Mouse (Mus musculus) neural tube, embryonic 10.5 days (tissue): Measurements from ENCODE around the gene Gabrb3.
A peak's percentile ranks its signal among the peaks of the same experiment; 100 is the strongest.

ENCODE experiments used
- DNase-seq: peaks from one replicate; pipeline ENCODE4 v3.0.0-alpha.2; 2017; ENCODE audit warnings: low spot score; ENCODE audit errors: extremely low spot score

Gabrb3 gene

DNA sequence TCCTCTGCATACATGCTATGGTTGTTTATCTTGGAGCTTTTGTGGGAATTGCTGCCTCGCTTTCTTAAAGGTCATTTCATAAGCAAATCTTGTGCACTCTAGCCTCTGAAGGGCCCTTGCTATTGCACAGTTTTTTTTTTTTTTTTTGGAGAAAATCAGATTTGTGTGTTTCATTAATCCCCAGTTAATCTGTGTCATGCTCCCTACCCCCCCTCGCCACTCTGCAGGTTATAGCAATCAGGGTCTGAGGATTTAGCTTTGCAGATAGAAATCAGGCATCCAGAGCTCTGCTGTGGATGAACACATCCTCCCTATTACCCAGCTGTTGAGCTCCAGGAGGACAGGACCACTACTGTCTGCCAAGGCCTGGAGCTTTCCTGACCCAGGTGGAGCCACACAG, at the start of gene Gabrb3:
Gene Gabrb3, plus strand, starts transcription at position 301 of the 400 bp plus-strand sequence.
- DNase-seq: no peak

DNA sequence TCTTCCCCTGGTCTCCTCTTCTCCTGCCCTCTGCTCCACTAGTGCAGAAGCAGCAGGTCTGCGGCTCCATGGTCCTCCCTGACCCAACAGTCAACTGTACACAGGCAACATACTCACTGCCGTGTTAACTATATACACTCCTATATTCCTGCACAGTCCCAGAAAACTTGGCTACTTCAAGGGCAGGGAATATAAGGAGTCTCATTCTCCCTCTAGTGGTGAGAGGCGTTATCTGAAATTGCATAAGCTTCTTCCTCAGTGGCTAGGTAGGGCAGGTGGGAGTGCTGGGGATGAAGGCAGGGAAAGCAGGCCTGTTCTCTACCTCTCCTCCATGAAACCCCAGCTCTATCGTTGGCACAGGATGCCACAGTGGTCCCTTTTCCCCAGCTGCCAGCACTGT, 35.4 kb upstream of the Gabrb3 start:
- peak; percentile 14 for DNase-seq

- peak; percentile 51 for DNase-seq
Observed at GRCm38 (mm10) chr7:57386517-57387340, 32.8 kb upstream of the Gabrb3 start, which contains the start of gene Gabrg3. Gene Gabrg3 (minus strand): TSS chr7:57387188.

GRCm38 (mm10) chr7:57387341-57387654, 32.2 kb upstream of the Gabrb3 start:
- no peak for DNase-seq

DNA sequence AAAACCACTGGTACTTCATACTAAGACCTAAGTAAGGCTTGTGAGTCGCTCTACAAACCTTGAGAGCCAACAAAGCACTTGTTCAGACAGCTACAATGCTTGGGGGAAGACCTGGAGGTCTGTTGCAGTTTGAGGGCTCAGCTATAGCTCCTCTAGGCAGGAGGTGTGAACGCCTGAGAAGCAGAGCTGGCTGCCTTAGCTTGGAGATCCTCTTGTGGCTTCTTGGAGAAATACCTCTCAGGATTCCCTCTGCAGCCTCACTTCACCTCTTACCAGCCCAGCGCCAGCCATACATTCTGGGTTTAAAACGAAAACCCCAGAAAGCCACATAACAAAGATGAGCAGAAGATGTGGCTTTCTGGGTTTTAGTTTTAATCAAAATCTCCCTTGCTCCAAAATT, 29.4 kb upstream of the Gabrb3 start:
- DNase-seq: no peak

- no peak for DNase-seq
Observed at GRCm38 (mm10) chr7:57393551-57393950, 25.9 kb upstream of the Gabrb3 start.

DNA sequence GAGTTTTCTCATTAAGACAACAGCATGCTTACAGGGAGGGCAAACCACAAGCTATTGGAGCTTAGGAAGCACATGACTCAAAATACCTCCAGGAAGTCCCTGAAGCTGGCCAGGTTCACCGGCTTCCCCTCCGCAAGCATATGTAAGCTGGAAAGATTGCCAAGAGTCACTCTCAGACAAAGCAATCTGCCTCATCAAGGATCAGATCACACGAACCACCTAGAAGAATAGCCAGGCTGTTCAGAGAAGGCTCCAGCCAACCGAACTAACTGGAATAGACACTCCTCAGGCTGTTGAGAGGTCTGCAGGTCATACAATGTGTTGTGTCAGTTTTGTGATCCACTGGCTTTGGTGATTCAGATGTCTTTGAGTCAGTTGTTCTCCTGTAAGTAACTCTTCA, 8.3 kb upstream of the Gabrb3 start:
- DNase-seq: no peak

DNA sequence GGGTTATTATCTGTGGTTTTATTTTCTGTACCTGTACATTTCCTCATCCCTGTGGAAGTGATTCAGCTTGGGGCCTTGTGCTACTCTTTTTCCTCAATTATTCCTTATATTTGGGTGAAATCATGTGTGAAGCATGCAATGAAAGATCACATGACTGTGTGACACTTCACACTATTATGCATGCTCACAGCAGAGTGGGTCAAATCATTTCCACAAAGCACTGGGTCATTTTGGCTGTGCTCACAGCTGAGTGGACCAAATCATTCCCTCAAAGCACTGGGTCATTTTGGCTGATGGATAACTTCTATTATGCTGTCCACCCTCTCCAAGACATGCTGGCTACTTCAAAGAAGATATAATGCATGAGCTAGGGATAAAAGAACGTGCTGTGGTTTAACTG, 6.6 kb upstream of the Gabrb3 start:
- no peak for DNase-seq

- no peak for DNase-seq
Observed at GRCm38 (mm10) chr7:57421044-57421443, 1.6 kb downstream of the Gabrb3 start.

DNA sequence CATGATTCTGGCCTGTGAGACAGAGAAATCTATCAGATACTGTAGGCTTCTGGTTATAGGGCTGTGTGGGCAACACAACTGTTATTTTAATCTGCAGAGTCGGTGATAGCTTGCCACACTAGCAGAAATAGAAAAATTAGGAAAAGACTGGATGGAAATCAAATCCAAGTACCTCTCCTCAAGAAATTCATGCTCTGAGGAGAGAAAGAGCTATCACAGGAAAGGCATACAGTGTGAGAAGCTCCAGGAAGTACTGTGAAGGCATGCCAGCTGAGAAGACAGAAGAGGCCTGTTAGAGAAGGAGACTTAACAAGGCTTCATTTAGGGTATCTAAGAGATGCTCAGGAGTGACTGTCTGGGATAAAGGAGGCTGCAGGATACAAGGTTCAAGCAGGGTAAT, 3.2 kb downstream of the Gabrb3 start:
- DNase-seq: no peak

GRCm38 (mm10) chr7:57448239-57448638, 28.7 kb downstream of the Gabrb3 start:
- no peak for DNase-seq

GRCm38 (mm10) chr7:57460354-57460753, 40.9 kb downstream of the Gabrb3 start:
- DNase-seq: no peak

DNA sequence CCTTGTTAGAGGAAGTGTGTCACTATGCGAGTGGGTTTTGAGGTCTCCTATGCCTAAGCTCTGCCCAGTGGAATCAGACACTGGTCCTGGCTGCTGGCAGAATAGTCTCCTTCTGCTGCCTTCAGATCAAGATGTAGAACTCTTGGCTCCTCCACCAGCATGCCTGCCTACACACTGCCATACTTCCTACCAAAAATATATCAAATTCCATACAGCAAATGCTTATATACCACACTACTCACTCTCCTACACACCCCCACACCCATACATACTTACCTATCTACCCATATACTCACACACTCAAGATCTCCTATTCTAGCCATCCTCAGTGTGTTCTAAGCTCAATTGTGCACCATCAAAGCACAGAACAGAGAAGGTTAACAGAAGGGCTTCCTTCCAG, 51.8 kb downstream of the Gabrb3 start:
- no peak for DNase-seq

GRCm38 (mm10) chr7:57473811-57474525, 54.5 kb downstream of the Gabrb3 start:
- peak; percentile 14 for DNase-seq

- no peak for DNase-seq
Observed at GRCm38 (mm10) chr7:57482896-57483295, 63.4 kb downstream of the Gabrb3 start.

DNA sequence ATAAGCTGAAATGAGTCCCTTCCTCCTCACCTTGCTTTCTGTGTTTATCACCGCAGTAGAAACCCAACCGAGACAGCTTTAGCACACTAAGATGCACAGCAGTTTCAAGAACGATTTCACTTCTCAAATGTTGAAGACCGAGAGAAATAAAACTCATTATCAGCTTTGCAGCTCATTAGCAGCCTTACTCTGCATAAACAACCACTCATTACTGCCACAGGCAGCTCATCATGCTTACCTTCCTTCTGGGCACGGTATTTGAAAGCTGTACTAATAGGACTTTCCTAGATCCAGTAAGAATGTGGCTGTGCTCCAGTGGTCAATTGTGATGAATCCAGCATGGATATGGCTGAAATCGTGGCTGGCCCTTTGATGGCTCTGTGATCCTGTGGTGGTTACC, 67.4 kb downstream of the Gabrb3 start:
- no peak for DNase-seq

DNA sequence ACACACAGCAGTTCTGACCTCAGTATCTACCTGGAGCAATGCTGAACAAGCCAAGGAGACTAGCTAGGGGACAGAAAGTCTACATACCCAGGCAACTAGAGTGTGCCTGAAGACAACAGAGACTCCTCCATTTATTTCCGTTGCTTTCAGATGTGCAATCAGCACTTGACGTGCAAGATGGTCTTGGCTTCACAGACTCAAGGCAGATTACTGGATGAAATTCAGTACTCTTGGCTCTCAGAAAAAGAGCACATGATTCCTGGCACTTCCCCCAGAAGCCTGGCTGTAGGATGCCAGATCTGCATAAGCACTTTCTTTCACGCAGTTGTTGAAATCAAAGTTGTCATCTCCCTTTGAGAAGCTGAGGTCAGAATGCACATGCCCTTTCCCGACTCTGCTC, 72.3 kb downstream of the Gabrb3 start:
- no peak for DNase-seq

DNA sequence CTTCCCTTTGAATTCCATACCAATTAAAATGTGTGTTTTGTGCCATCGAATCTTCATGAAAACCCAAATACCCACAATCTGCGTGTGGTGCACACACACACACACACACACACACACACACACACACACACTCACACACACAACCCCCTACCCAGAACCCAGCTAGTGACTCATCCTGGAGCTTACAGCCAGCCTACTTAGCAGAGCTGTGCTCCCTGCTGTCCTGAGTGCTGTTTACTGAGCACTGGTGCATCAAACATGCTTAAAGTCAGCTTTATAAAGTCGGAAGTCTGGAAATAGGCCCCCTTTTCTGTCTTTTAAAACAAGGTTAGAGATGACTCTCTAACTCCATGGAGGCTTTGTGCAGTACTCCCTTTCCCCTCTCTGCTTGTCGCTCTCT, 83.3 kb downstream of the Gabrb3 start:
- no peak for DNase-seq

DNA sequence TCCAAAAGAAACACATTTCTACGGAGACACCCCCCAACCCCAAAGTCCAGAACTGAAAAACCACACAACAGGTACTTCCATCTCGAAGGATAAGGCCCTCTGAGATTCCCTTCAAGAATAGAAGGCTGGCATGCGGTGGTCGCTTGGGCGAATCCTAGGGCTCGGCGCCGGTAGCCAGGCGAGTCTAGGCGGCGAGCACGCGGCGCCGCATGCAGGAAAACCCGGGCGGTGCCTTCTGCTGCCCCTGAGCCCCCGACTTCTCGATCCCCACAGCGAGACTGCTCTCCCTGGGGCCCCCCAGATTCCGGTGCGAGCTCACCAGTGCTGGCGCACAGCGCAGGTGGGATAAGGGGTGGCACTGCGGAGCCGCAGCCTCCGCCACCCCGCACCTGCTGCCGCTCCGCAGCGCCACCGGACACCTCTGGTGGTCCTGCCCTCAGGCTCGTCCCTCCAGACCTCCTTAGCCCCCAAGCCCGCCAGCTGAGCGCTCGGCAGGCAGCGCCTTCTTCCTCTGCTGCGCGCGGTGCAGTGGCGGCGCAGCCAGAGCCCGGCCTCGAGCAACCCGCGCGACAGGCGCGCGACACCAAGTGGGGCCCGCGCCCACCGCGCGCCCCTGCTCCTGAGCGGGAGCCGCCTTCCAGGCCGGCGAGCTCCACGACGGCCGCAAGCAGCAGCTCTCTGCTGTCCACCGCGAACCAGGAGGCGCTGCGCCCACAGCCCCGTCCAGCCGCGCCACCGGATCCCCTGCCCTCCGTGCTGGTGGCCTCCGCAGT, 89.6 kb downstream of the Gabrb3 start:
- peak; percentile 46 for DNase-seq

DNA sequence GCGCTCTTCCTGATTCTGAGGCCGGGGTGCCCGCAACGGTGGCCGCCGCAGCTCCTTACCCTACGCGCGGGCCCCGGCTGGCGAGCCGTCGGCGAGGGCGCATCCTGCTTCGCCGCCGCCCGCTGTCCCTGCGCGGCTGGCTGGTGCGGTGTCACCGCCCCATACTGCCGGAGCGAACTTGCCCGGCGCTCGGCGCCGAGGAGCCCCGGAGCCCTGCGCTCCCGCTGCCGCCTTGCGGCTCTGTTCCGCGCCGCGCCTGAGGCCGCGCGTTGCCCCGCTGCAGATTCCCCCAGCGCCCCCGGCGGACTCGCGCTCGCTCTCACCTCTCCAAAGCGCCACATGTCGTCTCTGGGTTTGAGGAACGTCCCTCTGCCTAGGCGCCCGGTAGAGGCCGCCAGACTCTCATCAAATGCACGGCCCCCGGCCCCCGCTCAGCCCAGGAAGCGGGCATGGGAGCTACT, 90.2 kb downstream of the Gabrb3 start, which contains the start of gene Gabra5:
Gene Gabra5, minus strand, starts transcription at position 379 of the 461 bp plus-strand sequence.
- DNase-seq: peak; percentile 66

DNA sequence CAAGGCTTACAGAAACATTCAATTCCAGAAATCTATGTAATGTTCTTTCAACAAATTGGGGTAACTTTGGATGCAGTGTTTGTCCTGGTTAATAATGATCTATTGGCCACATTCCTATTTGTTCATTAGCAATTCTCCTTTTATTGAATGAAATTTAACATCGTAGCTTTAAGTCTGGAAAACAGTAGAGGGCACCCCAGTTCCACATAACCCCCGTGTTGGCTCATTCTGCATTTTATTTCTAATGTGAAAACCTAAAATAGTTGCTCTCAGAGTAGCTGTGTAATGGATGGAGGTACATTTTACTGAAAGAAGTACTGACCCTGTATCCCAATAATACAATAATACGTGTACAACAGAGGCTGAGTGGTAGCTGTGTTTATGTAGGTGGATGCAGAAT, 93.5 kb downstream of the Gabrb3 start:
- no peak for DNase-seq

DNA sequence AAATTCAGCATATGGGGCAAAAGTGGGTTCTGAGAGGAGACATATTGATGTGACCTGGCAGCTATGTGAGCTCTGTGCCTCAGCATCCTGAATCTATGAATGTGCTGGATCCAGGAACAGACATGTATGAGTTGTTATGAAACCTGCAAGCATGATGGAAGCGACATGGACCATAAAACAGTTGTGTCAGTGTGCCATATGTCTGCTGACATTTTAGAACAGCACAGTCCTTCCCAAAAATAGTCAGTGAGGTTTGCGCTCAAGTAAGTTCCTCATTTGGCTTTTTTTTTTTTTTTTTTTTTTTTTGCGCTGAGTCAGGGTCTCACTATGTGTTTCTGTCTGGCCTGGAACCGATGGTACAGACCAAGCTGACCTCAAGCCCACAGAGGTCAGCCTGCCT, 110.0 kb downstream of the Gabrb3 start:
- no peak for DNase-seq
